Mouse (Mus musculus): ENCODE results near the gene Cacul1.

GRCm38 (mm10) chr19:60615470-60616200 lies 34.8 kb upstream of the Cacul1 start:
- TF ChIP-seq CTCF (IDR thresholded peaks at IDR 0.05; ENCODE audit: insufficient read depth, low read length) (no peak), POLR2A (IDR thresholded peaks at IDR 0.05; ENCODE audit: borderline replicate concordance, extremely low read depth, low read depth, low read length) (no peak)

Data from lung, adult 2 months (tissue).